Mouse (Mus musculus) CD4-positive, CD25-positive, alpha-beta regulatory T cell, adult 2 months (primary cell): ENCODE data around the gene Plin4.

Source experiments
- DNase-seq: peaks from one replicate; pipeline ENCODE4 v3.0.0-alpha.2; 2012; ENCODE audit warnings: low read depth, low spot score

The Plin4 gene

DNA sequence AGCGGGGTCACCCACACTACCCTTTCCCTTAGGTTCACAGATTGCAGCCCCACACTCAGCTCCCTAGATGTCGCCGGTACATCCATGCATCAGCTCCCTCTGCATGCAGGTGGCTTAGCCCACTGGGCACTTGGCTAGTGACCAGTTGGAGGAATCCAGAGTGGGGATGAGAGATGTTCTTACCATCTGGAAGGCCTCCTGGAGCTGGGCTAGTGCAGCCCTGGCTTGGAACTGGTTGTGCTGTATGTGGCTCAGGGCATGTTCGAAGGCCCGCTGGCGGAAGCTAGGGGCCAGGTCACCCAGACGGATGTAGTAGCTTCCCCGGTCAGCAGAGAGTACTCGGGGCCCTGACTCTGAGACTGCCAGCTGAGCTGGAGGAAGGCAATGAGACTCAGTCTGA is 6.7 kb downstream of the Plin4 start:
- no peak for DNase-seq

DNA sequence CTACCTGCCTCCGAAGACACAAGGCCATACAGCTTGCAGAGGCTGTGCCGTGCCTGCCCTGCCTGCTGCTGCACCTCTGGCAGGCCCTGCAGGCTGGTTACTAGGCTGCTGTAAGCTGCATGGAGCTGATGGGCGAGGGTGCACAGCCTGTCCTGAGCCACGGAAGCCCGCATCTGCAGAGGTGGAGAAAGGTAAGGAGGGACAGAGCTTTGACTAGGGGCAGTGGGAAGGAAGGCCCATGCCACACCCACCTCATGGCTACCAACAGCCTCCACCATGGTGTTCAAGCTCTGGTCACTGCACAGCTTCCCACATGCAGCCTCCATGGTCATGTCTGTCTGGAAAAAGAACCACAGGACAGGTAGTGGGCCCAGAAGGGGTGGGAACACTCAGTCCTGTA is 7.4 kb downstream of the Plin4 start:
- DNase-seq = no peak

DNA sequence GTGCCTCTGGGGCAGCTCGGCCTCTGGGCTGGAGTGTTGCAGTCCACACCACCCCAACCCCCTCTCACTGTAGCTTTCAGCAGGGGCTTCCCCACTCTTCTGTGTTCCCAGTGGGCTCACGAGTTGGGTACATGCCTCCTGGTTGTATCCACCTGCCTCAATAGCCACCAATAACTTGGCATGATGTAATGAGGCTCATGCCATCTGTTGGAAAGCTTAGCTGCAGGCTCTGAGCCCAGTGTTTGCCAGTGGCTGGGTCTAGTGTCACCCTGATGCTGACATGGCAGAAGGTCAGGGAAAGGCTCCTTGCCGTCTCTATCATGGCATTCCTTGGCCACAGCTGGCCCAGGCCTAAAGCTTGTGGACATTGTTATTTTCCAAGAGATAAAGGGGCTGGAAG is 8.8 kb downstream of the Plin4 start:
- DNase-seq = no peak

DNA sequence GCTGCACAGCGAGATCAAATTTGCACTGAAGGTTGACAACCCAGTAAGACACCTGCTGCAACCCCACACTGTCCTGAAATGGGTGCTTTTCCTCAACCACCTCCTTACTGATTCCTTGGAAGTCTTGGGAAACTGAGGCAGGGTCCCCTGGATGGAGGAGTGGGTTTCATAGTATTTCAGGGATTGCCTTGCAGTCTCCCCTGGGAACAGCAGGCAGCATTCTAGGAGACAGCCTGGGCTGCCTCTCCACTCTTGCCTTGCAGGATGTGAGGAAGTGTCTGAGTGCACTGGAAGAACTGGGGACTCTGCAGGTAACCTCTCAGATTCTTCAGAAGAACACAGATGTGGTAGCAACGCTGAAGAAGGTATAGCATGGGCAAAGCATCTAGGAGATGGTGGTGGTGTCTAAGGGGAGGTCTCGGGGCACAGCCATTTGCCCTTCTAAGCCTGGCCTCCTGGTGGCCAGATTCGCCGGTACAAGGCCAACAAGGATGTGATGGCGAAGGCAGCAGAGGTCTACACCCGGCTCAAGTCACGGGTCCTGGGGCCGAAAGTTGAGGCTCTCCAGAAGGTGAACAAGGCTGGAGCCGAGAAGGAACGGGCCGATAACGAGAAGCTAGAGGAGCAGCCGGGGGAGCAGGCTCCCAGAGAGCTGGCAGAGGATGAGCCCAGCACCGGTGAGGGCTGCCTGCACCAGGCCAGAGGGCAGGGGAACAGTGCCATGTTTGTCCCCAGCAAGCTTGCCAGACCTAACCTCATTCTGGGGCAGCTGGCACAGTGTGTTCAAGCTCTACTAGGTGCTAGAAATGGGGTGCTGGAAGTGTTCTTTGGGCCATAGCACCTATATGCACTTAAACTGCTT is 10.7 kb downstream of the Plin4 start:
- DNase-seq = no peak

DNA sequence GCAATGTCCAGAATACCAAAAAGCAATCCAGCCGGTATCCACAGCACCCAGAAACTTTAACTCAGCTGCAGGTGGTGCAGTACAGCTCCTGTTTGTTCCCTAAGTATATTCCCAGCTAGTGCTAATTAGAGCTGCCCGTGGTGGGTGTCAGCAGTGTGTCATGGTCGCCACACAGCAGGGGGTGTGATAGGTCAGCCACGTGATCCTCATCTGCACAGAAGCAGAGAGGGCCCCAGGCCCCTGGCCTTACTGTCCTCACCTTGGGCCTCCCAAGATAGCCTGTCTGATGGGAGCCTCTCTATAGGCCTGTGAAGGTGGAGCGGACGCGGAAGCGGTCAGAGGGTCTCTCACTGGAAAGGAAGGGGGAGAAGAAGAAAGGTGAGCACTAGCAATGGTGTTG is 11.4 kb downstream of the Plin4 start:
- no peak for DNase-seq

DNA sequence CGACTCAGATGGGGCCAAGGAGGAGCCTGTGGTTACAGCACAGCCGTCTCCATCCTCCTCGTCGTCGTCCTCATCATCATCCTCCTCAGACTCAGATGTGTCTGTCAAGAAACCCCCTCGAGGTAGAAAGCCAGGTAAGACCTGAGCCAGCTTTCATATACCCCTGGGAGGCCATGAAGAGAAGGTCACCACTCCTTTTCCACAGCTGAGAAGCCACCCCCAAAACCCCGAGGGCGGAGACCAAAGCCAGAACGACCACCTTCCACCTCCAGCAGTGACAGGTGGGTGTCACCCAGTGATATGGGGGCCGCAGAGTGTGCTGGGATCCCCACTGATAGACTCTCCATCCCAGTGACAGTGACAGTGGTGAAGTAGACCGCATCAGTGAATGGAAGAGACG is 12.7 kb downstream of the Plin4 start:
- no peak for DNase-seq

DNA sequence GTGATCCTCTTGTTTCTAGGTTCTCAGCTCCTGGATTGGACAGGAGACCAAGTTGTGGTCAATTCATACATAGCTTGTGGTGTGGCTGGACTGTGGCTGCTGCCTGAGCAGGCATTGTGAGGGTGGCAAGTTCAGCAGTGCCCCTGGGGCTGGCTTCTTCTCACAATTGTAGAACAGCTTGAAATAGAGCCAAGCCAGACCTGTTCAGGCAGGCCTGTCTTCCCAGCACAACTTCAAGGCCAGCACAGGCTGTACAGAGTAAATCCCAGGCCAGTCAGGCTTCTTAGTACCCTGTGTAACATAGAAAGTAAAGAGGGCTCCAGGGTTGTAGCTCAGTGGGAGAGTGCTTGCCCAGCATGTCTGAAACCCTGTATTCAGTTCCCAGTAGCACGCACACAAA is 16.8 kb downstream of the Plin4 start:
- DNase-seq = no peak

DNA sequence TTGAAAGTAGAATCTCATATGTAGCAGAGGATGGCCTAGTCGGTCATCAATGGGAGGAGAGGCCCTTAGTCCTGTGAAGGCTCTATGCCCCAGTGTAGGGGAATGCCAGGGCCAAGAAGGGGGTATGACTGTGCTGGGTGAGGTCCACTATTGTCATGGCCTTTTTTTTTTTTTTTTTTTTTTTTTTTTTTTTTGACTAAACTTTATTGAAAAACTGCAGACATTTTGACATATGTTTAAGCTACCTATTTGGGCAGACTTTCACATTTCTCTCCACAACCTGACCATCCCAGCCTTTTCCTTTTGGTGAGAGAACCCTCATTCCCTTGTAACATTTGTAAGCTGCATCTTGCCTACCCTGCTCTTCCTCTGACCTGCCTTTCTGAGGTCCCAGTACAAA is 17.3 kb downstream of the Plin4 start:
- DNase-seq = no peak

DNA sequence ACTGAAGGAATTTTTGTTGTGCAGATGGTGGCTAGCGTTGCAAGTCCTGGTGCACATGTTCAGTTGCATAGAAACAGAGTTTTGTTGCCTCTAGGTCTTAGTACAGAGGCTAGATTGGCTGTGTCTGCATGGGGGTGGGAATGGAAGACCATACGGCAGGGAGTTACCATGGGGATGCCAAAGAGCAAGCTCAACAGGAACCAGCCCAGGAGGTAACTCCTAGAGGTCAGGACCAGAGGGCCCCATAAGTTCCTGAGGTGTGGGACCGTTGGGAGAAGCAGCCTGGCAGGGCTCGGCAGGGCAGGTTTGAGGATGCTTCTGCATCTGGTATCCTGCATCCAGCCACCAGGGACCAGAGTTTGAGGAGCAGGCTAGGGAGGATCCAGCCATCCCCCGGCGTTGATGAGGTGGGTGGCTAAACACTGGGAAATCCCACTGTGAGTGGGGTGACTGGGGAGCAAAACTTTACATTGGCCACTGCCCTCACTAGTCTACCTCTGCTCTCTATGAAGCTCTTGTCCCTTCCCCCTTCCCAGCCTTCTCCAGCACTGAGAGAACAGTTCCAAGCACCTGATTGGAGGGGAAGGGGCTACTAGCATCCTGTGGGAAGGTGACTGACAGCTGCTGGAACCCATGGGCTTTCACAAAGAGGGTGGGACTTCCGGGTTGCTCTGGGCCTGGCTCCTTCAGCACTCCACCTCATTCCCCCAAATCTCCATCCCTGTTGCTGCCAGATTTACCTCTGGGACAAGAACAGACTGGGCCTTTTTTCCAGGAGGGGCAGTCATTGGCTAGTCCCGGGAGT is 28.6 kb downstream of the Plin4 start:
- DNase-seq = peak; percentile 24

DNA sequence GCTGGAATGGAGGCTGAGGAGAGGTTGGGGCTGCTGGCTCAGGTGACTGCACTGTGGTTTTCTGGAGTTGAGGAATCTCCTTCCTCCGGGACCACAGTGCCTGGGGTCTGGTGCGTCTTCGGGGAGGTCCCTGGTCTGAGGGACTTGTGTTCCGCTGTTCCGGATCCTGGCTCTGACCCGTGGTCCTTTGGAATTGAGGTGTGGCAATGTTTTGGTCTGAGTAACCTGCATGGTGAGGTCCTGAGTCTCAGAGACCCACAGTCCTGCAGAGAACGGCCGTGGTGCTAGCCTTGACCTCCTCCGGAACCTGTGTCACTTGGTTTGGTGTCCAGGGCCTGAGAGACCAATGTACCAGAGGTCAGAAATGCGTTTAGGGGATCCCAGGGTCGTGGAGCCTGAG is 29.7 kb downstream of the Plin4 start:
- DNase-seq = no peak

DNA sequence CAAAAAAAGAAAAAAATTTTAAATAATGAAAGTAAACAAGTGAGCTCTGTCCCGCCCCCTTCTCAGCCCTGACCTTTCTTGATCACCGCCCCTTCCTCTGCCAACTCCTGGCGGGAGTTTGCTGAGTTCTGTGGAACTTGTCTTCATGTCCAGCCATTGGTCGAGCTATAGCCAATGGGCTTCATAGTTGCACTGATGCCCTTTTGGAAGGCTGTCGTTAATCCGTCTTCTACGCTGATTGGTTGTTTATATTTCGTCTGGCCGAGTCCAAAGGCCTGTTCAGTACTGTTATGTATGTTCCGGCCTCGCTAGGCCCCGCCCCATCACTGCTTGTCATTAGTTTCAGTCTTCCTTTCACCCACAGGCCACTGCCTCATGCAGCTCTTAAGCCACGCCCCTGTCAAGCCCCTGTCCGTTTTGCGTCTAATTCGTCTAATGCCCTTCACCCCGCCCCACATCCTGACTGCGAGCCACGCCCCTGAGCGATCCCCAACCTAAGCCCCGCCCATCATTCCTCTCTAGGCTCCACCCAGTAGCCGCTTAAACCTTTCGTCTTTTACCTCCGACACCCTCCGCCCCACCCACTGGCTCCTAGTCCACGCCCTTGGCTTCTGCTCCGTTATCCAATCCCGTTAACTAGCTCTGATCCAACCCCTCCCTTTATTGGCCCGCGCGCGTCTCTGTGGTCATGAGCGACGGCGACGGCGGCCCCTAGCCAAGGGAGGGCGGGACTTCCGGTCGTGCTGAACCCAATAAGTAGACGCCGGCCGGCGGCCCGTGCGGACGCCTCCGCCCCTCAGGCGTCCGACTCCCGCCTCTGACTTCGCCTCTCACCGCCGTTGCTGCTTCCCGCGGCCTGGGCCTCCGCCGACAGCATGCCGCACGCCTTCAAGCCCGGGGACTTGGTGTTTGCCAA is 30.5 kb downstream of the Plin4 start, which contains the start of gene Hdgfl2:
Hdgfl2 (plus strand) TSS at position 755 of the 916 bp plus-strand sequence.
- DNase-seq = peak; percentile 99

DNA sequence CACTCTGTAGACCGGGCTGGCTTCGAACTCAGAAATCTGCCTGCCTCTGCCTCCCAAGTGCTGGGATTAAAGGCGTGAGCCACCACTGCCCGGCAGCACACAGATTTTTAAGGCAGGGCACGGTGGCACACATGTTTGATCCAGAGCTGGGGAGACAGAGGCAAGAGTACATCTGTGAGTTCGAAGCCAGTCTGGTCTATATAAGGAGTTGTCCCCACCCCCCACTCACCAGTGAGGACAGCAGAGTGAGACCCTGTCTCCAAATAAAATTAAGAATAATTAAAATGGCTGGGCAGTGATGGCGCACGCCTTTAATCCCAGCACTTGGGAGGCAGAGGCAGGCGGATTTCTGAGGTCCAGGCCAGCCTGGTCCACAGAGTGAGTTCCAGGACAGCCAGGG is 31.2 kb downstream of the Plin4 start:
- DNase-seq = peak; percentile 28

DNA sequence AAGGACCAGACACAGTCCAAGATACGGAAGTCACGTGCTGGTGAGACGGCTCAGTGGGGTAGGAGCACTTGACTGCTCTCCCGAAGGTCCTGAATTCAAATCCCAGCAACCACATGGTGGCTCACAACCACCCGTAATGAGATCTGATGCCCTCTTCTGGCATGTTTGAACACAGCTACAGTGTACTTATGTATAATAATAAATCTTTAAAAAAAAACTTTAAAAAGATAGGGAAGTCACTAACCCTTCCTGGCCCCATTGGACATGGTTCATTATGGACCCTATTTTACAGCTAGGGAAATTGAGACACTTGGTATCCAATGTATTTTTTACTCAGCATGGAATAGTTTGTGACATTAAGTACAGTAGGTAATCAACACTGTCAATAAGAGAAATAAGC is 32.1 kb downstream of the Plin4 start:
- no peak for DNase-seq

DNA sequence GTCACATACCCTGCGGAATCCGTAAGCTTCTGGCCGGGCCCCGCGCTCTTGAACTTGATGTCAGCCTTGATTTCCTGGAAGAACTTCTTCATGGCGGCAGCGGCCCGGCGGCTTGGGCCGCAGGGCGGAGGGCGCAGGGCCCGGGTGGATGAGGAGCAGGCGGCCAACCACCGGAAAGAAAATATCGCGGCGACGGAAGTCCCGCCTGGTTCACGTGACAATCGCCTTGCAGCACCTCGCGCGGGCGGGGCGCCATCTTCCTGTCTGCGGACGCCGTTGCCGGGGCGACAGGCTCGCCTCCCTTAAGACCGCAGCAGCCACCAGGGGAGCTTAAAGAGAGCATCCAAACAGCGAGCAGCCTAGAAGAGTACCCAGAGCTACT is 34.8 kb downstream of the Plin4 start, which contains the start of gene Ubxn6:
Ubxn6 (minus strand) TSS at position 202 of the 382 bp plus-strand sequence.
- DNase-seq = peak; percentile 99

DNA sequence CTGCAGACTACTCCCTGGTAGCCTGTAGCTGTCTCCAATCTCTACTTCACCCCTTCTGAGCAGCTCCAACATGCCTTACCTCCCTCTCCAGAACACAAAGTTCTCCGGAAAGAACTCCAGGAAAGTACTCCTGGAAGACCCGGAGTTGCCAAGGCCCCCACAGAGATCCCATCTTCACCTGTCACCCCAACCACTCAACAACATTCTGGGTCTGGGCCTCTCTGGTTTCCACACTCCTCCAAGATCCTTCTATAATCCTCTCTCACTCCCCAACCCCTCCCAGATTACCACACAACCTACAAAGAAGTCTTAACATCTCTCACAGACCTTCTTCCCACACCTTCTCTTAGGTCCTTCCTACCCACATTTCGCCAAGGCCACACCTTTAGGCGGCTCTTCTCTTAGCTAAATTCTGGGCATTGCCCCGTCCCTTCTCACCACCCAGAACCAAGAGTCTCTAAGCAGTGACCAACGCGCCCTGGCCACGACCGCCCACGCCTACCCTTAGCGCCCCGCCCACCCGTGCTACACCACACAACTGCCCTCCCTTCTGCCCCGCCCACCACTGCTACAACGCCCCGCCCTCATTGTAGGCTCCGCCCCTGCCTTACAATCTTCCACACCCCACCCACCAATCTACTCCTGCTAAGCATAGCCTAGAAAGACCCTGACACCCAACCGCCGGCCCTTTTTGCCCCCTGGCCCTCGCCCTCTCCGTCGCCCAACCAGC is 35.3 kb downstream of the Plin4 start:
- DNase-seq = peak; percentile 91

DNA sequence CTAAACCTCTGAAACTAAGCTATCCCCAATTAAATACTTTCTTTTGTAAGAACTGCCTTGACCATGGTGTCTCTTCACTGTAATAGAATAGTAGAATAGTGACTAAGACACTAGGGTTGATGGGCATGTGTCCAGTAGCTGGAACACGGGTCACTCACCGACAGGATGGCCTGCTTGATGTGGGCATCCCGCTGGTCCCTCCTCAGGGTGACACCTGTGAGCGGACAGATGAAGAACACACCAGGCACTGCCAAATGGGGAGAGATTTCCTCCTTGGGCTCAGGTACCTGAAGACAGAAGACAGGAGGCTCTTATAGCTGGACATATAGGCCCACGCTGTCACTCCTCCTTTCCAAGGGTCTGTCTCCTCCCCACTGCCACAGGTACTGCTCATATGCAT is 37.4 kb downstream of the Plin4 start:
- DNase-seq = no peak

DNA sequence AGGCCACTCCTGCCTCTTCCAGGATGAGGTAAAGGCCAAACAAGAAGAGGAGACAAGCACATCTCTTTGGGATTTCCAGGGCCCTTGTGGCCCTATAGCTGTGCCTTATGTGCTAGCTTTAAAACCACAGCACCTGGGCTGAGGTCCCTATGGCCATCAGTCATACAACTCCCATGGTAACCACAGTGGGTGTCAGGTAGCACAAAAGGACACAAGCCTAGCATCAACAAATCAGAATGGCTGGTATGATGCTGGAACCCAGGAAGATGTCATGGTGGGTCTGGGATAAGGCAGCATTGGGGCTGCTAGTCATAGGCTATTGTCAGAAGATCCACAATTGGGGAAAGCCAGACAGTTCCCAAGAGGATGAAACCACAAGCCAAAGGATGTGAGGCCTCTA is 38.5 kb downstream of the Plin4 start:
- DNase-seq = no peak

DNA sequence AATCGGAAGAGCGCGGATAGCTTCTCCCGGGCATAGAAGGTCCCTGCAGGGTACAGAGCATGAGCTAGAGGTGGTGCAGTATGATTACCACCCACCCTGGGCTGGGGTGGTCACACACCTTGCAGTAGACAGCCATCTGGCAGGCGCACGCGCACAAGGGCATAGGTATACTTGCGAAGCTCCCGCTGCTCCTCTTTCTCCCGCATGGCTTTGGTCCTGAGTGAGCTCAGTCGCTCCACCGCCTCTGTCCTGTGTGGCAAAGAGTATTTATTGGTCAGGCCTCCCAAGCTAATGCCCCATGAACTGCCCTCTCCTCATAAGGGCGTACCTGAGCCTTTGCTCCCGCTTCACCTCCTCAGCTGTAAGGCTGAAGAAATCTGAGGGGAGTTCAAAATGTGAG is 40.5 kb downstream of the Plin4 start:
- no peak for DNase-seq

DNA sequence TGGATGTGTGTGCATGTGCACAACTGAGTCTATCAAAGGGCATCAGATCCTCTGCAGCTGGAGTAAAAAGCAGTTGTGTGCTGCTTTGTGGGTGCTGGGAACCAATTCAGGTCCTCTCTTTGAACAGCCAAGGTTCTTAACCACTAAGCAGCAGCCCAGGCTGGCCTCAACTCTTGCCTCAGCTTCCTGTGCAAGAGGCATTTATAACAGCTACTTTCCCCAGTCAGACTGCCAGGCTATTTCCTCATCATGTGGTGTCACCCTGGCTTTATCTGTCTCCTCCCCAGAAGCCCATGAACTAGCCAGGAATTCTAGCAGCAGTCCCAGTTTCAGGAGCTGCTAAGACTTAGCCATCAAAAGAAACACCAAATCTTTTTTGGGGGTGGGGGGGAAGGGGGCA is 43.2 kb downstream of the Plin4 start:
- no peak for DNase-seq

DNA sequence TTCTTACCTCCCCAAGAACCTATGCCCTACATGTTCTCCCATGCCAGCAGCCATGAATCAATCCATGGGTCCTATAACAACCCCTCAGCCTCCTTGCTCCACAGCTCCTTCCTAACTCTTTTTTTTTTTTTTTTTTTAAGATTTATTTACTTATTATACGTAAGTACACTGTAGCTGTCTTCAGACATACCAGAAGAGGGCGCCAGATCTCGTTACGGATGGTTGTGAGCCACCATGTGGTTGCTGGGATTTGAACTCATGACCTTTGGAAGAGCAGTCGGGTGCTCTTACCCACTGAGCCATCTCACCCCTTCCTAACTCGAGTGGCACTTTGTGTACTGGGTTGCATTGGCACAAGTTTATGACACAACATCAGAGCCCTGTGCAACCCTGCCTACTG is 43.9 kb downstream of the Plin4 start:
- DNase-seq = peak; percentile 46

DNA sequence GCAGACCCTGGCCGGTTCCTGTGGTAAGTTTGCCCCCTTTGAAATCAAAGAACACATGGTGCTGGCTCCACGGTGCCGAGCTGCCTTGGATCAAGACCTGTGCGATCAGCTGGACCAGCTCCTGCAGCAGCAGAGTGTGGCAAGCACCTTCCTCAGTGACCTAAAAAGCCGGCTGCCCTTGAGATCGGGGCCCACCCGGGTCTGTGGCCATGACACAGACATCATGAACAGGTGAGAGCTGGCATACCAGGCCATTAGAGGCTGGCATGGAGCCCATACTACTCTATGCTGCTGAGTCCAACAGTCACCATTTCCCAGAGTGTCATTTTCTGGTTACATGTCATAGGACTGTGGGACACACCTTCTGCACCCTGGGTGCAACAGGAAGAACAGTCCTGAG is 47.5 kb downstream of the Plin4 start:
- no peak for DNase-seq
